Mouse (Mus musculus) left cerebral cortex, postnatal 10 days (tissue): ENCODE measurements around the gene Tpbg. TPM values are rescaled to one million over a fixed set of nuclear protein-coding genes. Genes with fewer than 3 reads are reported as not detected.
"Not testable (repeated sequence)": the region's sequence is repeated elsewhere in the genome, so short reads cannot be mapped to it uniquely, and the experiment has no call there.

Source experiments
- DNase-seq, 2 experiments: peaks; one replicate each; pipeline ENCODE4 v3.0.0; 2021 to 2022; ENCODE audit warnings: low spot score in 2 of 2, mixed read lengths in 1 of 2; ENCODE audit errors: extremely low spot score in 1 of 2
- intact Hi-C: fragments of 180-260 bp; cut with DNase I; formaldehyde crosslinking; loops from one replicate; pipeline ENCODE4 v1.15.1; 2025
- total RNA-seq, 2 experiments: library from RNA; stranded (reverse); gene quantifications; 2 replicates each; pipeline ENCODE4 v1.2.3; 2021

Gene Tpbg
- total RNA-seq = 10 to 100 TPM; 25.9 to 38.1 TPM

DNA sequence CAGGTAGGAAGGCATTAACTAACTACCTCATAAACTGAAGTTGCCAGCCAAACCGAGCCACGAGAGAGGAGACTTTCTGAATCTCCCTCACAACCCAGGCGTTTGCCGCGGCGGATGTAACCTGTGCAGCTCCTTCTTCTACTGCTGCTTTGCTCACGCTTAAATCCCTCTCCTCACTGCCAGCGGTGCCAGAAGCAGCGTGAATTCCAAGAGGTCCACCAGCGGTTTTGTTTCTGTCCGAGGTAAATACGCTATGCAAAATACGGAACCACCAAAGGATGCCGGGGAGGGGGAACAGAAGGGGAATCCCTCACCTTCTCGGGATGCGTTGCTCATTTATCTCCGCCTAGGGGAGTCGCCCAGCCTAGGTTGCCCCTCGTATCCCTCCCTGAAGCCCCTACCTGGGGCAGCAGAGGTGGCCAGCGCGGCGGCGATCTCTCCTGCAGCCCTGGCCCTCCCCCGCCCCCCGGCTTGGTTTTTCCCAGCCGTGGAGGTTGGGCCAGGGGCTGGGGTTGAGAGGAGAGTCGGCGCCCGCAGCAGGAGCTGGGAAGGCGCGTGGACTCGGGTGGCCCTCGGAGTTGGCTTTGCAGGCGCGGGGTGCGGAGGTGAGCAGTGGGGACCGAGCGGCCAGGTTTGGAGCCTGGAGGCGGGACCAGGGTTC lies at the start of gene Tpbg:
Gene Tpbg, plus strand, starts transcription at position 30 of the 661 bp plus-strand sequence.
- peak in 1 of 2 experiments; percentile 77 for DNase-seq

DNA sequence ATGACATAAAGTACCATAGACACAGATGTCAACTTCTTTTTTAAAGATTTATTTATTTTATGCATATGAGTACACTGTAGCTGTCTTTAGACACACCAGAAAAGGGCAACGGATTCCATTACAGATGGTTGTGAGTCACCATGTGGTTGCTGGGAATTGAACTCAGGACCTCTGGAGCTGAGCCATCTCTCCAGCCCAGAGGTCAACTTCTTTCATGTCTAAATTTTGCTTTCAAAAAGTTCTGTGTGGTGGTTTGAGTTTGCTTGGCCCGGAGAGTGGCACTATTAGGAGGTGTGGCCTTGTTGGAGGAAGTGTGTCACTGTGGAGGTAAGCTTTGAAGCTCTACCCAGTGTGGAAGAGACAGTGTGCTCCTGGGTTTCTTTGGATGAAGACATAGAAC lies 40.2 kb upstream of the Tpbg start:
- intact Hi-C loops, DNase-seq: not testable (repeated sequence)

More for the DNA sequence above, at the start of gene Tpbg:
- intact Hi-C loops = loop anchor here (2.0 kb wide), 1 partner anchor 606 kb away; no protein-coding TSS in a partner anchor

DNA sequence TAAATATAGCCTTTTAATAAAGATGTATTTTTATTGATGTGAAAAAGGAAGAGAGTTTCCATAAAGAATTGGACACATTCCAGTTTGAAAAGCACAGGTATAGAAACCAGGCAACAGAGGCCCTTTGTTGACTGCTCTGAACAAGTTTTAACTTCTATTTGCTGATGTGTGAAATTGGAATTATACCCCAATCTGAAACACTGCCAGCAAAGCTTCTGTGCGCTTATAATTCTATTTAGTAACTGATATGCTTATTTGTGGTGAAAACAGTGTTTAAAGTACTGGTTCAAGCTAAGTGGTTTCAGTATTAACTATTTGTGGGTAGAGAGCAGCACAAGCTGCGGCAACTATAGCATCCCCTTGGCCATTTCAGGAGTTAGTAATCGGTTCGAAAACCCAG lies 39.6 kb upstream of the Tpbg start:
- intact Hi-C loops = no loop called here
- no peak for DNase-seq

DNA sequence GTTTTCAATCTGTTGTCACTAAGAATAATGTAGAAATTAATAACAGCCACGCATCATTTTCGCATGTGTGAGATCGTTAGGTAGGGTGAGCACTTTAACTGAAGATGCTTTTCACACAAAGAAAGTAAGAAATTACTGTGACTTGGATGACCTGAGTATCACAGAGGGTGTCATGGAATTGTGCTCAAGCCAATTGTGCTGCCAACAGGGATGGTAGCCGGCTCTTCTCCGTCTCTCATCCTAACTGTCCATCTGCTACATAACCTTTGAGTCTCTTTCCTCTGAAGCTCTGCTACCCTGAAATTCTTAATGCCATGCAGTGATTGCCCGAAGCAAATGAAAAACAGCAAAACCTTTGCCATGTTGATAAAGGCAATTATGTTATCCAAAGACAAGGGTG lies 35.8 kb upstream of the Tpbg start:
- no peak for DNase-seq
- intact Hi-C loops = no loop called here

DNA sequence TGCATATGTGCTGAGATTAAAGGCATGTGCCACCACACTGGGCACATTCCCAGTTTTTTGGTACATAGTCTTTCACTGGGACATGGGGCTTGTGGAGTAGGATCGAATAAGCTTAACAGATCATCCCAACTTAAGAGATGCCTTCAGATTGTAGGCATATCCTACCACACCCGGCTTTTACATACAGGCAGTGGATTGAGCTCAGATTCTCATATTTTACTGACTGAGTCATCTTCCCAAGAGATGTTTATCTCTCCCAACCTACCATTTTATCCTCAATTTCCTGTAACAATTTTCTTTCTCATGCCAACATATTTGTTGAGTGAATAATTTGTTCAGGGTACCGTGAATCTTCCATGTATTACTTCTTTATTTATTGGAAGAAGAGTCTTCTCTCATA lies 32.9 kb upstream of the Tpbg start:
- intact Hi-C loops = no loop called here
- no peak for DNase-seq

DNA sequence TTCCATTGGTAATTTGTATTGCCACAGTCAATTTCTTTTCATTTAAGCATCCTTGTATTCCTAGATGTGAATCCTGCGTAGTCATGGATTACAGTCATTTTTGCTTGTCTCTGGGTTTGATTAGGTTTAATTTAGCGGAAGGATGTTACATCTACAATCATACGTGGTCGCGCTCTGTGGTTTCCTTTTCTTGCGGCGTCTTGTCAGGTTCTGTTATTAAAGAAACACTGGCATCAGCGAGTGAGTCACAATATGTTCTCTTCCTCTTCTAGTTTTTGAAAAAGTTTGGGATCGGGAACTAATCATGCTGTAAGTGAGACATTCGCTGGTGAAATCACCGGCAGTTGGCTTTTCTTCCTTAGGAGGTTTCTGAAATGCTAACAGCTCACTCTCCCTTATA lies 21.4 kb upstream of the Tpbg start:
- intact Hi-C loops = no loop called here
- no peak for DNase-seq

DNA sequence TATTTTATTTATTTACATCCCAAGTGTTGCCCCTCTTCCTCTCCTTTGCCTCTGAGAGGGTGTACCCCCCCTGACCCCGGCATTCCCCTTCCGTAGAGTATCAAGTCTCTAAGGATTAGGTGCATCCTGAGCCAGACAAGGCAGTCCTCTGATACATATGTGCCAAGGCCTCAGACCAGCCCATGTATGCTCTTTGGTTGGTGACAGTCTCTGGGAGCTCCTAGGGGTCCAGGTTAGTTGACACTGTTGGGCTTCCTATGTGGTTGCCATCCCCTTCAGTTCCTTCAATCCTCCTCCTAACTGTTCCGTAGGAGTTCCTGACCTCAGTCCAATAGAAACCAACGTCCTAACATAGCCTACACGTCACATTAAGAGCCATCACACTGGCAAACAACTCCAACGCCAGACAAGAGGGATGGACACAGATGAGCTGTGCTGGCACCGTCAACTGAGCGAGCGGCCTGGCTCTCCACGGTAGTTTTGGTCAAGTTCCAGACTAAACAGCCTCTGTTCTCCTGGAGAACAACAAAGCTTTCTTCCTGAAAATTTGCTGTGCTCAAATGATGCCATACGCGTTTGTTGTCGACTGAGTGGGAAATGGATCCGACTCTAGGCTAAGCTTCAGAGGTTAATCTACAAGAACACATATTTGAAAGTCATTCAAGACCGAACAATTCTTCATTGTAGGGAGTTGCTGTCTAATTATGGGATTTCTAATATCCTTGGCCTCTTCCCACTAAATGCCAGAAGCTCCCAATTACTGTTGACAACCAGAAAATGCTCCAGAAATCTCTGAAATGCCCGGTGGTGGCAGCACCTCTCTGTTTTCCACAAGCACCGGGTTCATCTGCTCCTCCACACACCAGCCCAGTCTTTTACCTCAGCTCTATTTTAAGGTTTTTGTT lies 6.4 kb upstream of the Tpbg start:
- DNase-seq = no peak

DNA sequence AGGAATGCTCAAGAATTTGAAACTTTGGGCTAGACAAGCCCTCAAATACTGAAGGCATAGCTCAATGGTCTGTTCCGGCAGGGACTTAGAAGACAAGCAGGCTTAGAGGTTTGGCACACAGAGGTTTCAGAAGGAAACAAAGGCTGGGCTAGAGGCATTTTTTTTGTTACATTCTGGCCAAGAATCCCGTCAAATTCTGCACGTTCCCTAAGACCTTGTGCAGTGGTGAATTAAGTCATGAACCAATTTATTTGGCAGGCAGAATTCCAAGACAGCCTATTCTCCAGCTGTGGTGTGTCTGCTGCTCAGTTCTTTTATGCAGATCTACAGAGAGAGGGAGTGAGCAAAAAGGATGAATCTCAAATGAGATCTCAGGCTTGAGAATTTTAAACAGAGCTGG lies 2.6 kb upstream of the Tpbg start:
- DNase-seq = no peak
- intact Hi-C loops = no loop called here

More for the DNA sequence above, 6.4 kb upstream of the Tpbg start:
- intact Hi-C loops = no loop called here

DNA sequence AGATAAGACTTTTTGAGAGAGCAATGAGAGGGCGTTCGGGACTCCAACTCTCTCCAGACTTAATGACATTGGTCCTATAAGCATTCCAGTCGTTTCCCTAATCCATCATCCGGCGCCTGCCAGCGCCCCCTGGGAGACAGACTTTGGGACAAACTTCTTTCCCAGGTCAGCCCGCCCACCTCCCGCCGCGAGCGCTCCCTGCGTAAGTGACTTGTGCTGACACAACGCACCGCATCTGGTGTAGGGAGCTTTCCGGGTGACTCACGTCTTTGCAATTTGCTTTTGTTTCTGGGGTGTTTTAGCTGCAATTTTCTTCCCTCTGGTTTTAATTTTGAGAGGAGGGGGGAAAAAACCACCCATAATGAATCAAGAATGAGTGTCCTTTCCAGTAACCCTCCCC lies 289 bp upstream of the Tpbg start:
- peak in 1 of 2 experiments; percentile 70 for DNase-seq
- intact Hi-C loops = loop anchor here (2.0 kb wide), 1 partner anchor 607 kb away; no protein-coding TSS in a partner anchor

DNA sequence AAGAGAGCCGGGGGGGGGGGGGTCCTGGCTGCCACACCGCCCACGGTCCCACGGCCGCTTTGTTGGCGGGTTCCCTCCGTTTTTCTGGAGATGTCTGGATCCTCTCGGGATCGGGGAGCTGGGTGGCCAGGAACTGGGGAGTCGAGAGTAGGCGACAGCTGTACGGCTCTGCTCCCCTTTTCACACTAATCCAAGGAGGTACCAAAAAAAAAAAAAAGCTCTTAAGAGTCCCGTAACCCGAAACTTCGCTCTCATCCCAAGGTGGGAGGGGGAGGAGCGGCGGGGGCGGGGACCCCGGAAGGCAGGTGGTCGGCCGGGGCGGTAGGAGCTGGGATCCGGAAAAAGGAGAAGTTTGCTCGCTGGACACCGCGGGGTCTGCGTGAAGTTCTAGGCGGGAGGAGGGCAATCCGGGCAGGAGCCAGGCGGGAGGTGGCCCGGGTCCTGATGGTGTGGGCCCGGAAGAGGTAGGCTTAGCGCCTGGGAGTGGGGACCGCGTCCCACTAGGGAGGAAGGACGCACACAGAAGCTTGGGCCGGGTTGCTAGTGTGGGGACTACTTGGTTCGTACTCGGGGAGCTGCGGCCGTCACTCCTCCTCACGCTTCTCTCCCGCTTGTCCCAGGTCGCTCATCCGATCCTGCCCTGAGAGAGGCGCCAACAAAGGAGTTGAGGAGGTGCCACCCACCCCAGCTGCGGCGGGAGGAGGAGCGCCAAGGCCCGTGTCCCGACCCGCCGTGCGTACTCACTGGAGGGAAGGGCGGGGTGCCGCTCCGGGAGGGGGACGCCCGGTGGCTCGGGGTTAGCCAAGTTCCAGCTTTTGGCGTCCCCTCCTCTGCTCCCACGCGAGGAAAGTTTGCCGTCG lies 1.1 kb downstream of the Tpbg start:
- intact Hi-C loops = loop anchor here (2.0 kb wide), 1 partner anchor 606 kb away; no protein-coding TSS in a partner anchor
- DNase-seq = peak in 1 of 2 experiments; percentile 63

DNA sequence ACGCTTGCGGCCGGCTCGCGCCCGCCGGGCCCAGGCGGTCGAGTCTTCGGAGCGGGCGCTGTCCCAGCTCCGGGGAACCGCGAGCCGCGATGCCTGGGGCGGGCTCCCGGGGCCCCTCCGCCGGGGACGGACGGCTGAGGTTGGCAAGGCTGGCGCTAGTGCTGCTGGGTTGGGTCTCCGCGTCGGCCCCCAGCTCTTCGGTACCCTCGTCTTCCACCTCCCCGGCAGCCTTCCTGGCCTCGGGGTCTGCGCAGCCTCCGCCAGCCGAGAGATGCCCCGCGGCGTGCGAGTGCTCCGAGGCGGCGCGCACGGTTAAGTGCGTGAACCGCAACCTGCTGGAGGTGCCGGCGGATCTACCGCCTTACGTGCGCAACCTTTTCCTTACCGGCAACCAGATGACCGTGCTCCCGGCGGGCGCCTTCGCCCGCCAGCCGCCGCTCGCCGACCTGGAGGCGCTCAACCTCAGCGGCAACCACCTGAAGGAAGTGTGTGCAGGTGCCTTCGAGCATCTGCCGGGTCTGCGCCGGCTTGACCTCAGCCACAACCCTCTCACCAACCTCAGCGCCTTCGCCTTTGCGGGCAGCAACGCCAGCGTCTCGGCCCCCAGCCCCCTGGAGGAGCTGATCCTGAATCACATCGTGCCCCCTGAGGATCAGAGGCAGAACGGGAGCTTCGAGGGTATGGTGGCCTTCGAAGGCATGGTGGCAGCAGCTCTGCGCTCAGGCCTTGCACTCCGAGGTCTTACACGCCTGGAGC lies 1.9 kb downstream of the Tpbg start:
- intact Hi-C loops = loop anchor here (2.0 kb wide), 1 partner anchor 605 kb away; no protein-coding TSS in a partner anchor
- peak in 1 of 2 experiments; percentile 45 for DNase-seq

DNA sequence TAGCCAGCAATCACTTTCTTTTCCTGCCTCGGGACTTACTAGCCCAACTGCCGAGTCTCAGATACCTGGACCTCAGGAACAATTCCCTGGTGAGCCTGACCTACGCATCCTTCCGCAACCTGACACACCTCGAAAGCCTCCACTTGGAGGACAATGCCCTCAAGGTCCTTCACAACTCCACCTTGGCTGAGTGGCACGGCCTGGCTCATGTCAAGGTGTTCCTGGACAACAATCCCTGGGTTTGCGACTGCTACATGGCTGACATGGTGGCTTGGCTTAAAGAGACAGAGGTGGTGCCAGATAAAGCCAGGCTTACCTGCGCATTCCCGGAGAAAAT lies 2.4 kb downstream of the Tpbg start:
- intact Hi-C loops = no loop called here
- no peak for DNase-seq

DNA sequence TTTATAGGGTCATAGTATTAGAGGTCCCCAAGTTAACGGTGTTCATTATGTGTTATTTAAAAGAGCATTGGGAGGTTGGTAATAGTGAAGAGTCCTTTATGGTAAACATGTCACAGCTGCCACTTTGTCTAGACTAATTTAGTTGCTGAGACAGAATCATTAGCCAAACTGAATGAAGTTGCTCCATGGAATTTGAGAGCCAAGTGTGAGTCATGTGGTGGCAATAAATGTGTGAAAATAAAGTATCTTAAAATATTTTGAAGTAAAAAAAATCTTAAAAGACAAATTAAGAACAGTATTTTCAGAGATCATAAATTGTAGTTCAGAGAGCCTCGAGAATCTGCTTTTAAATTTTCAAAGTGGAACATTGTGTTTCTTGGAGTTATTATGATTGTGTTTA lies 4.0 kb downstream of the Tpbg start:
- intact Hi-C loops = no loop called here
- no peak for DNase-seq

DNA sequence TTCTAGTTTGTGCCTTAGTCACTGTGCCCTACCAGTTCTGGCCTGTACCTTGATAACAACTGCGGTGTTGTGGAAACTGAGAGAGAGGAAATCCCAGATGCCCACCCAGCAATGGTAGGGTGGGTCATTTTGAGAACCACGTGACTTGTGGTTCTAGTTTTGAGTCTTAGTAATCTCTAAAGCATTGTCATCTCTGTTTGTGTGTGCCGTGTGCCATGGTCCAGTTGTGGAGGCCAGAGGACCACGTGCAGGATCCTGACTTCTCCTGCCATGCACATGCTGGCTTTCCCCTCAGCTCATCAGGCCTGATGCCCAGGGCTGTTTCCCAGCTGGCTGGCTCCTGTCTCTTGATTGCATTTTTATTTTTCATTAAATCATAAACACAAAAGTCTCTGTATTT lies 12.6 kb downstream of the Tpbg start:
- intact Hi-C loops = no loop called here
- DNase-seq = no peak

DNA sequence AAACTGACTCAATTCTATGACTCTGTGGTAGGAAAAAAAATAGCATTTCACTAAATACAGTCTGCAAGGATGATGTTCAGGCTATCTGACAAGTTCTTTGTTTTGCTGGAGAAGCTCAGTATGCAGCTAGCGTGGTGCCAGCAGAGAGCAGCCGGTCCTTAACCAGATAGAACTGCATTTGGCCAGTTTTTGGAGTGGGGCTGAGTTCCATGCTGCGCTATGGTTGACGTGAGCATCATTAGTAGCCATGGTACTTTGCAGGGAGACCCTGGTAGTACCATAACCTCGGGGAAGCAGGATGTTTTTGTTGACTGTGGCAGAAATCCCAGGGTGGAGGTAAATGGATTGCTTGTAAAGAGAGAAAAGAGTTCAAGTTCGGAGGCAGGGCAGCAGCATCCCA lies 14.3 kb downstream of the Tpbg start:
- no peak for DNase-seq
- intact Hi-C loops = no loop called here

DNA sequence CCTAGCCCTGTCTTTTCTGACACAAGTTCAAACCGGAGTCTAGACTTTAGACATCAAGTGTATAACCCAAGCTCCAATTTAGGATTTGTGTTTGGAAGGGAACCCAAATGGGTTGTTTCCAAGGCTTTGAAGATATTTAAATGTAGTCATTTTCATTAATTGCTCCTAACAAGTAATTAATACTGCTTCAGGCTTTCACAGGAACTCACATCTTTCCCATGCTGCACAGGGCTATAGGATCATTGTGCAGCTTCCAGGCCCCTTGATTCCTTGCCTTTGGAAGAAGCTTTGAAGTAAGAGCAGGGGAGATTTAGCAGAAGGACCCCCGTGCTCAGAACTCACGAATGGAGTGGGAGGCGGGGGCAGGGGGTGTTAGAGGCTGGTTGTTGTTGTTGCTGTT lies 18.9 kb downstream of the Tpbg start:
- DNase-seq = no peak
- intact Hi-C loops = no loop called here

DNA sequence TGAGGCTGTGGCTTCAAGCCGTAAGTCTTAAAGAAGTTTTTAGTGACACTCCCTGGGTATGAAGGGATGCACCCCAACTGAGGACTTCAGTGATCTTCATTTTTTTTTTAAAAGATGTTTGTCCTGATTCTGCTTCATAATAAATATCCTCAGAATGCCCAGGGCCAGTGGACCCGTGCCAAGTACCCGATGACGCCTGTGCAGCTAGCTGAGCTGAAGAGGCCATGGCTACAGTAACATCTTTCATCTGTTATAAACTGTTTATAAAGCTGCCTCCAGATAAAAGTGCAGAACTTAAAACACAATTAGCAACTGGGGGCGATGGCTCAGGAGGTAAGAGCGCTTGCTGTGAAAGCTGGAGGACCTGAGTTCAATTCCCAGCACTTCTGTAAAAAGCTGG lies 20.4 kb downstream of the Tpbg start:
- intact Hi-C loops = no loop called here
- DNase-seq = peak in 1 of 2 experiments; percentile 70

DNA sequence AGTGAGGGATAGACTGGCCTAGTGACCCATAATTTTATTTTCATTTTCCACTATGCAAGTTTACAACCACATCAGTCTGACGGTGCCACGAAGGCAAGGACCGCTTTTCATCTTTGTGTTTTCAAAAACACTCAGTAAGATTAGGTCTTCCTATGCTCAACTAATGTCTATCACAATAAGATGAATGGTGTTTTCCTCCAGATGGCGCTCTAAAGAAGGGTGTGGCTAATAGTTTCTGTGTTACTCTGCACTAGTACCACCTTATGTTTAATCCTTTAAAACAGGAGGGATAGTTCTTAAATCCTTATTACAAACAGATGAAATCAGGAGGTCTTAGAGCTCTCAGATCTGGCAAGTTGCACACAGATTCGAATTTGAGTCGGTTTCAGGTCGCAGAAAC lies 30.7 kb downstream of the Tpbg start:
- intact Hi-C loops = no loop called here
- no peak for DNase-seq

DNA sequence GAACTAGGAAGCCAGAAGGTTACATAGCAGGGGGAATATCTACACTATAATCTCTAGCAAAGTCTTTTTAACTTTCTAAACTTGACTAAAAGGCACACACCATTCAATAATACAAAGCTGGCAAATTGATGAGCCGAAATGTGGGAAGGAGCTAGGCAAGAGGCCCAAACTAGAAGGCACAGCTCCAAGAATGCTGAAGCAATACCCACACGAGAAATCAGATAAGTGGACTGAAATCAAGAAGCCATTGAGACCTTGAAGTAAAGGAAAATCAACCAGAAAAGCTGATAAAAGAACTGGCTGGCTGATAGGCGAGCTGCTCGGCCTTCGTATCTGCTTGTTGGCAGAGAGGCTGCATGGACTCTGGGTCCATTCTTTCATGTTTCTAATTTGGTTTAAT lies 51.5 kb downstream of the Tpbg start:
- no peak for DNase-seq
- intact Hi-C loops = no loop called here
